Mouse (Mus musculus) R1 (cell line): ENCODE data around the gene Ddx31.

ENCODE experiments used
- DNase-seq: peaks from one replicate; pipeline ENCODE4 v3.0.0-alpha.2; 2018; ENCODE audit warnings: low read depth, low spot score

Gene Ddx31

DNA sequence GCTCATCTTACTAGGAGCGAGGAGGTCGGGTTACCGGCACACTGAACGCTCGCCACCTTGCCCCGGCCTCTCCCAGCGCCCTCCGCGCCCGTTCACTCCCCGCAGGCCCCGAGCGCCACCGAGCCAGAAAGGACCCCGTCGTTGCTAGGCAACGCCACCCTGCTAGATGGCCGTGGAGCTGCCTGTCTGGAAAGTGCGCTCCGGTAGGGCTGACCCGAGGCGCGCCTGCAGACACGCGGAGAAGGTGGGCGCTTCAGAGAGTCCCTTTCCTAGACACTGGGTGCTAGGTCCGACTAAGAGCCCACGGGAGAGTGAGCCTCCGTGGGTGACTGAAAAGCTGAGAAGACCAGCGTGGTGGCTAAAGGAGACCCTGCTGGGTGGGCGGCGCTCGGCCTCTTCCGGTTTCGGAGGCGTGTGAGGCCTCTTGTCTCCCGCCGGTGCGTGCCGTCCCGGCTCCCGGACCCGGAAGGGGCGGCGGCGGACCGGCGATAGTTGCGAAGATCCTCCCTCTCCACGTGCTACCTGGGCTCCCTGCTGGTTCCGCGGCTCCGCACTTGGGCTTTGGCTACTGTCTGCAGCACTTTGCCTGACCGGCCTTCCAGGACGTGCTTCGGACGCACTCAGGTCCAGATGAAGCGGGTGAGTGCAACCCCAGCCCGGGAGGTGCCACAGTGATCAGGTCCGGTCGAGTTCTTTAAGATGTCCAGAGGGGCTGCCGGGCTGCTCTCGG, at the start of gene Ddx31, which contains the start of gene Gtf3c4:
Gene Ddx31, plus strand, starts transcription at position 185 of the 730 bp plus-strand sequence.
Gene Gtf3c4, minus strand, starts transcription at position 139 of the 730 bp plus-strand sequence.
- DNase-seq: peak; percentile 94

DNA sequence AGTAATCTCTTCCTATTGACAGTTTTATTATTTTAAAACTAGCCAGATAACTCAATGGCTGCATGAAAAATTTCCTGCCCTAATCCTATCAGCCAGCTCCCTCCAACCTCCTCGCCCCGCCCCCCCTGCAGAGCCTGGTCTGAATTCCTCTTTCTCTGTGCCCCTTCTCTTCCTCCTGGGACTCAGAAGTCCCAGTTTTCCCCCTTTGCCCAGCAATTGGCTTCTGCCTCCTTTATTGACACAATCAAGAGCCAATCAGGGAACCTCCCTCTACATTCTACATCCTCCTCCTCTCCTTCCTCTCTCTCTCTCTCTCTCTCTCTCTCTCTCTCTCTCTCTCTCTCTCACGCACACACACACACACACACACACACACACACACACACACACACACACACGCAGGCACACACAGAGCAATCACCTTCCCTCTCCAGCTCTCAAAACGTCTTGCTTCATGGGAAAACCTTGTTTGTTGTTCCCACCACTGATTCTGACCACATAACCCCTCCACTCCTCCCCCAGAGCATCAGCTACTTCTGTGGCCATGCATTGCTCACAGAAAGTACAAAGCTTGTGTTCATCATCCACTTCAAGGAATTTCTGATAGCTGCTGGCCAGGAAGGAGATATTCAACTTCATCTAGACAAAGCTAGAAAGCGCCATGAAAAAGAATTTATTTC, 47.1 kb upstream of the Ddx31 start:
- peak; percentile 90 for DNase-seq

DNA sequence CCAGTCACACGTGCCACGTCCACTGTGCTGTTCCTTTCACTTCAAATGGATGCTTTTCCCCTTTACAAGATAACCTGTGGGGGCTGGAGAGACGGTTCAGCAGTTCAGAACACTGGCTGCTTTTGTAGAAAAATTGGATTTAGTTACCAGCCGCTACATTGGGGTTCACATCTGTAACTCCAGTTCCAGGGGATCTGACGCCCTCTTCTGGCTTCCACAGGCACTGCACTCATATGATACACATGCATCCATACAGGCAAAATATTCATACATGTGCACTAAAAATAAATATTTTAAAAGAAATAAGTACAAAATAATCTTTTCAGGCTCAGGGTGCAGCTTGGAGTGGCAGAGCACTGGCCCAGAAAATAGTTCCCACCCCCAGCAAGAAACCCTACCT, 45.6 kb upstream of the Ddx31 start:
- DNase-seq: peak; percentile 19

DNA sequence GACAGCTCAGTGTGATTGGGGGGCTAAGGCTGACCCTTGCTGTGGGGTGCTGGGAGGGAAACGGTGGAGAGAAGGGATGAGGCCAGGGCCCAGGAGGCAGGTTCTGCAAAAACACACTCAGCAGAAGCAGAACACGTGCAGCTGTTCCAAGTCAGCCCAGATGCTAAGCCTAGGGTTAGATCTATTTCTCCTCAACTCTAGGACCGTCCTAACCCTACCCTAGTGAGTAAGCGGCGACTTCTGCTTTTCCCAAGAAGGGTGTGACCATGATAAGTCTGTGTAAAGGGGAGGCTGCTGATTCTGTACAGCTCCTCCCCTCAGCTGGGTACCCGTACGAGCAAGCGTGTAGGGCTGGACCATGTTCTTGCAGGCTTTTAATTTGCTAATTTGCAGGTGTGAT, 43.9 kb upstream of the Ddx31 start:
- DNase-seq: no peak

DNA sequence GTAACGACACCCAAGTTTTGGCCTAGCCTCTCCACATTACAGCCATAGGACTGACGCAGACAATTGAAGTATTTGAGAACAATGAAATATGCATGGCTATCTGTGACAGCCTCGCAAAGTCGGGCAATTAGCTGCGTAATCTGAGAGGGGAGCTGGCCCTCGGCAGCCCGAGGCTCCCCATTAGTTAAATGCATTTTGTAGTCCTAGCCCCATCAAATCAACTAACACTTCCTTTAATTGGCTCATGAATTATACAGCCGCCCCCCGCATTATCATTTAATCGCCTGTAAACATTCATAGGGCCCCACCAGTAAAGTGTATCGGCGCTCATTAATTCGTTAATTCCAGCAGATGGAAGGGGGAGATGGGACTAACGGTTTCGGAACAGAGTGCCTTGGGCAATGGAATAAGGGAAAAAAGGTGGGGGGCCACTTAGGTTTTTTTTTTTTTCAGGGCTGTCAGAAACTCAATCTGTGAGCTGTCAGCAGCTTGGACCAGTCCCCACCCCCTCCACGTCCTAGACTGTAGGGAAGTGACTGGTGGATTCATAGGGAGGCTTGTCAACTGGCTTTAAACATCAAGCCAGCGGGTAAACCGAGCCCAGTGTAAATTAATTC, 42.6 kb upstream of the Ddx31 start:
- no peak for DNase-seq

DNA sequence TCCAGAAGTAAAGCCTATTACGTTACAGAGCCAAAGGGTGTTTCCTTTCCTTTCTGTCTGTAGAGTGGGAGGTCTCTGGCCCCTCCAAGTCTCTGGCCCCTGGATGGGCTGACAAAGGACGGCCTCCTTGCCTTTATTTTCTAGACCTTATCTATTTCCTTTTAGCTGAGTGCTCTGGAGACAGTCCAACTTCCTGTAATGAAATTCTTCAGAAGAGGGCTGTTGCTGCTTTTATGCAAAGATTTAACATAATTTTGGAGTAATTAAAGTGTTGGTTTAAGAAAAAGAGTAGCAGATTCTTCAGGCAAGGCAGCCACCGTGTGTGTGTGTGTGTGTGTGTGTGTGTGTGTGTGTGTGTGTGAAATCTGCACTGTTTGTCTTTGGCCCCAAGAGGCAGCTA, 41.8 kb upstream of the Ddx31 start:
- DNase-seq: no peak

DNA sequence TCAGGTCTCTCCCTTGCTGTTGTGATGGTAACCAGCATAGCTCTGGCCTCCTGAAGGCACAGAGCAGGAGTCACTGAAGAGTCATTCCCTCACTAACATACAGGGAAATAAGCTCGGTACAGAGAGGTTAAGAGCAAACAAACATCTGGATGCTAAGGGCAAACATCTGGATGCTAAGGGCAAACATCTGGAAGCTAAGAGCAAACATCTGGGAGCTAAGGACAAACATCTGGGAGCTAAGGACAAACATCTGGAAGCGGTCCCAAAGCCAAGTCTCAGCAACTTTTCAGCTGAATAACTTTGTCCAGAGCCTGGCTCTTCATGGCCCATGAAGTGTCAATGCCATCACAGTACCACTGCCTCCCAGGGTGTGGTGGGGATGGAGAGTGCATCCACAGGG, 40.6 kb upstream of the Ddx31 start:
- DNase-seq: no peak

DNA sequence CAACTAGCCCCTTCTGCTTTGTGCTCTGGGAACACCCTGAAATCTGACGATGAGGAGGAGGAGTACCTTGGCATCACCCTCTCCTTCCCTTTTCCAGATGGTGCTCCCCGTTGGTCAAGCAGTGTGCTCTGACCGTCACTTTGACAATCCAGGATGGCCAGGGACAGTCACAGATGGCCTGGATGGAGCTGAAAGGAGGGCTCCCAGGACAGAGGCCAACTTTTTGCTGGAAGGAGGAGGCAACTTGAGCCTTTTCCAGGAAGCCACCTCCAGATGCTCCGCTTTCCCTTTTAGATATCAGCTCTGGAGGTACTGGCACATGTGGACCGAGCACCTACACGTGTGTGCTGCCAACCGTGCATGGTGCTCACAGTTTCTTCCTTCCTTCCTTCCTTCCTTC, 36.8 kb upstream of the Ddx31 start:
- no peak for DNase-seq

DNA sequence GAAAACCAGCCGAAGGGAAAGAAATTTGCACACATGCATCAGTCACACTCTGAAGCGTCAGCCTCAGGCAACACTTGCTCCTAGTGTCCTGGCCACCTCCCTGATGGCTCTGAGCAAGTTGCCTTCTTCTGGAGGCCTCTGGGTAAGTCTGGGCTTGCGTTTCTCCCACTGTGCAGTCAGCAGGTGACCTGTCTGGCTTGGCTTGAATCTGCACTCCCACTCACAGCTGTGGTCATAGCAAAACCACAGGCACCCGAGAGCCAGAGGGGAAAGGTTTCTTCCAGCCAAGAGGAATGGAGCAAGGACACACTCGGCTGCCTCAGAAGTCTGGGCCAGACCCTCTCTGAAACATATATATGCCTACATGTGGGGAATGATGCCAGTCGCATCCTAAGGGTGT, 31.4 kb upstream of the Ddx31 start:
- DNase-seq: no peak

DNA sequence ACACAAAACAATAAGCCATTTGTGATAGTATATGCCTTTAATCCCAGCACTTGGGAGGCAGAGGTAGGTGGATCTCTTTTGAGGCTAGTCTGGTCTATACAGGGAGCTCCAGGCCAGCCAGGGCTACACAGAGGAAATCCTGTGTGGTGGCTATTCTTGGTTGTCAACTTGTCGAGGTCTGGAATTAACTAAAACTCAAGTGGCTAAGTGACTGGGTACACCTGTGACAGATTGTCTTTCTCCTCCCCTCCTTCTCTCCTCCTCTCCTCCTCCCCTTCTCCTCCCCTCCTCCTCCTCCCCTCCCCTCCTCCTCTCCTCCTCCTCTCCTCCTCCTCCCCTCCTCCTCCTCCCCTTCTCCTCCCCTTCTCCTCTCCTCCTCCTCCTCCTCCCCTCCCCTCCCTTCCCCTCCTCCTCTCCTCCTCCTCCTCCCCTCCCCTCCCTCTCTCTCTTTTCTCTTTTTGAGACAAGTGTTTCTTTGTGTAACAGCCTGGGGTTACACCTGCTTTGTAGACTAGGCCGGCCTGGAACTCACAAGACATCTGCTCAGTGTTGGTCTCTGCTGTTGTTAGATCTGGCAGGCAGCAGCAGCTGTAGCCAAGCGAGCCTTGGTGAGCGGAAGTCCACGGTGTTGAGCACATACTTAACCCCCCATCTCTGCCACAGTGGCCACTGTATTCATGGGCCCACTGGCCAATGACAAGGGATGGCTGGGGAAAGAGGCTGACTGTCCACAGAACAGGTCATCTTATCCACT, 29.8 kb upstream of the Ddx31 start:
- no peak for DNase-seq

DNA sequence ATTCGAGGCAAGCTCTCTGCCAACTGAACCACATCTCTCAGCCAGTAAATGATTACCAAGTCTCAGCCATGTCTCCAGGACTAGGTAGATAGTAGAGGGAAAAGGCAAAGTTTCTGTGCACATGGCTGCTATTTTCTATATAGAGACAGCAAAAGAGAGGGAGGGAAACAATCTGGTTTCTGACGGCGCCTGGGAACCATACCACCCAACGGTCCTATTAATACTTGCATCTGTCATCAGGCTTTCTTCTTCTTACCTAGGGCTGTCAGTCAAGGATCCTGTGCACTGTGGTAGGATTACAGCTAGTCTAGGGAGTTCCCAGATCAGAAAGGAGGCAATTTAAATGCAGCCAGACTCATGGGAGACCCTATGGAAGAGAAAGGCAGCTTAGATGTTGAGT, 21.3 kb upstream of the Ddx31 start:
- no peak for DNase-seq

DNA sequence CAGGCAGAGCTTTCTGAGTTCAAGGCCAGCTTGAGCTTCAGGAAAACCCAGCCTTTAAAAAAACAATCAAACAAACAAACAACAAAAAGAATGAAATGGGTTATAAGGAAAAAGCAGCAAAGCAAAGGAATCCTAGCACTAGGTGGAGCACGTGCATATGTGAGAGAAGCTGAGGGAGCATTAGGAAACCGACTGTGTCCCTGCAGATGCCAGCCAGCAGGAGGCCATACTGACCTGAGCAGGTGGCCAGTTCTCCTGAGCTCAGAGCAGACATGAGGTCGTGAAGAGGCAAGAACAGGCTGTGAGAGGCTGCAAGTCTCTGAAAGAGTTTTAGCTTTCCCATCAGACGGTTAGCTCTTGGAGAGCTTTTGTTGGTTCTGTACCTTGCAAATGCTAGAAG, 10.9 kb upstream of the Ddx31 start:
- peak; percentile 19 for DNase-seq

DNA sequence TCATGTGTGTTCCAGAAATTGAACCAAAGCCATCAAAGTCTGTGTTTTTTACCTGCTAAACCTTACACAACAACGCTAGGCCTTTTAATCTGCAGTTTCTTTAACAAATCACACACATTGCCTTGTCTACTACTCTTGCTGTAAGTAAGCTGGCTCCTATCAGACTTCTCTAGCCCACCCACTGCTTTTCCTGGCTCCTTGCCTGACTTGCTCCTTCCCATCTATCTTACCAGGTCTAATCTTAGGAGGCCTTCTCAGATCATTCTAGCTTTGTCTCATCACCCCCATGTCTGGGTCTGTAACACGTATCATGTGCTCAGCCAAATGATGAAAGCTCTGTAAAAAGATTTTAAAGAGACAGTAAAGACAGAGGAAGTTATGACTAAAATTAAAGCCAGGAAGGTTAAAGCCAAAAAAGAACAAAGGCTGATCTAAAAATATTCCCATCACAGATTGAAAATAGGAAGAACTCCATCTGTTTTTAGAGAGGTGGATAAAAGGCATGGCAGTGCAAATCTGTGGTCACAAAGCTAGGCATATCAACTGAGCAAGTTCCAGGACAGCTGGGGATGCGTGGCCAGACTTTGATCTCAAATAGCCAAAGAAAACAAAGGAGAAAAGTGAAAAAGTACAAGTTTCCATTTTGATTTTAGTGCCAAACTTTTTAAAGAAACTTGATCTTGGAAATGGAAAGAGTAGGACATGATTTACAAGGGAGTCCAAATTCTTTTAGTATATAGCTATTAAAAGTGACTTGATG, 3.8 kb upstream of the Ddx31 start:
- no peak for DNase-seq

DNA sequence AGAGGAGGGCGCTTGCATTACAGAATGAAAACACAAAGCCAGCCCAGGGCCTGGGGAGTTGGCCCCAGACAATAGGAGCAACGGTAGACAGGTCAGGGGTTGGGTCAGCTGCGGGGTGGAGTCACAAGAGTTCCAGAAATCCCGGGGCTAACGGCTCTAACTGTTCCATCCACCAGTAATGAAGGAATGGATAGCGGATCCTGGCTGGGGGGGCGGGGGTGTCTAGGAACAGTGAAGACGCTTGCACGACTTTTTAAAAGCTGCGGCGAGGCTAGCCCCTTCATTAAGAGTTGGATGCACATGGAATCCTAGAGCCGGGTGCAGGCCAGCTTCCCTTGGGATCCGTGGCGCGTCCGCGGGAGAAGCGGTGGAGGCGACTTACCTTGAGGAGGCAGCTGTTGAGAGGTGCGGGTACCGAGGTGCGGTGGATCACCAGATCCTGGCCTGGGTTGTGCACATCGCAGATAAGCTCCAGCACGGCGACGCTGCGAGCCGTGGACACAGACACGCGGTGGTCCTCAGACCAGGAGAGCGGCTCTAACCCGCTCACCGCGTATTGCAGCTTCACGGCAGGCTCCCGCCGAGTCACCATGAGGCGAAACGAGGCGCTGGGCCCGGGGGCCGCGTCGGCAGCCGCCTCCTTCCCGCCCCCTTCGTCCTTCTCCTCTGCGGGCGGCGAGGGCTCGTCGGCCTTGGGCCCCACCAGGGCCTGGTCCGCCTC, 545 bp upstream of the Ddx31 start:
- DNase-seq: peak; percentile 75

DNA sequence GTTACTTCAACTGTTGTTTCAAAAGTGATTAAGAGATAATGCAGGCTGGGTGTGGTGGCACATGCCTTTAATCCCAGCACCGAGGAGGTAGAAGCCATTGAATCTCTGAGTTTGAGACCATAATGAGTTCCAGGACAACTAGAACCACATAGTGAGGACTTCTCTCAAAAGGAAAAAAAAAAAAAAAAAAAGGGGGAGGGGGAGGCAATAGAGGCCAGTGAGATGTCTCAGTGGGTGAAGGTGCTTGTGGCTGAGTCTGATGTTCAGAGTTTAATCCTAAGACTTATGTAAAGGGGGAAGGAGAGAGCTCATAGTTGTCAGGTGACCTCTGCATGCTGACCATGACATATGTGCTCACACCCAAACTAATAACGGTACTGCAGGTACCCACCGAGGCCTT, 1.8 kb downstream of the Ddx31 start:
- DNase-seq: no peak

DNA sequence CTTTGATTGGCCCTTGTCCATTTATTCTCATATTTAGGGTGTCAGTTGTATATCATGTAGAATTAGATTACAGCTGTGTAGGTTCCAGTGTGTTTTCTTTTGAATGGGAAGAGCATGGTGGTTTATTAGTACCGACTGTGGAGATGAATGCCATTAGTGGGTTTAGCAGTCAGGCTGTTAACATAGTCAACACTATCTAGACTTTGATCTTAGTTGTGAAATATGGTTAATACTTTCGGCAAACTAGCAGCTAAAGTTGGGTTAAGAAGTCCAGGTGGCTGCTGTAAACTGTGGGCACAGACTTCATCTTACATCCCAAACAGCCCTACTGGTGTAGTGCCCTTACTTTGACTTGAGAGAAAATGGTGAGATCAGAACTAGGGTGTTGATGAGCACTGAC, 8.7 kb downstream of the Ddx31 start:
- DNase-seq: no peak

DNA sequence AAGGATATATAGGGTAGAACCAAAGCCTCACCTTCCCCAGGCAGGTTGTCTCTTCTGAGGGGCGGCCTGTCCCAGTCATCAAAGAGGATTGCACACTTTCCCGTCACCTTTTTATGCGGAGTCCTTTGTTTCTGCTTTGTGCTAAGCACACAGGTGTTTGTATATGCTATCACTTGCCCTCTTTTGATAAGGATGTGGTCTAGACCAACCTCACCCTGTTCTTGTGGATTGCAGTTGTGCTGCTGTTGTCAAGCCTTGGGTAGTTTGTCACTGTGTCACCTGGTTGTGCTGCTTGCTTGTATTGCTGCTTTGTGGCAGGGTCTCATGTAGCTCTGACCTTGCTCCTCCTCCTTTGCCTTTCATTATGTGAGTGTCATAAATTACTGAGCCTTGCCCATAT, 12.4 kb downstream of the Ddx31 start:
- no peak for DNase-seq

DNA sequence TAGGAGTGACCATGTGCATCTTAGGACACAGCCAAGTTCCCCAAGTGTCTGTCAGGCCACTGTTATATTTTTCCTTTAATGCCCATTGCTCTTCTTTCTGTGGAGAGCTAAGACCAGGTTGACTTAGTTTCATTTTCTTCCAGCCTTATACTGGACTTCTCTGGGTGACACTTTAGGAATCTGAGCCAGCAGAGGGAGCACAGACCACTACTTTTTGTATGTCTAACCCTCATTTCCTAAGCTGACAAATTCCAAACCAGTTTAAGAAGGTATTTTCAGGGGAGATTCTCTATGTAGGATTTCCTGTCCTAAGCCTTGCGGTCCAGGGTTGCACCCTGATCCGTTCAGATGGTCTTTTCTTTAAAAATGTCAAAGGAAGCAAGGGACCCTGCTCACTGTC, 15.6 kb downstream of the Ddx31 start:
- no peak for DNase-seq

DNA sequence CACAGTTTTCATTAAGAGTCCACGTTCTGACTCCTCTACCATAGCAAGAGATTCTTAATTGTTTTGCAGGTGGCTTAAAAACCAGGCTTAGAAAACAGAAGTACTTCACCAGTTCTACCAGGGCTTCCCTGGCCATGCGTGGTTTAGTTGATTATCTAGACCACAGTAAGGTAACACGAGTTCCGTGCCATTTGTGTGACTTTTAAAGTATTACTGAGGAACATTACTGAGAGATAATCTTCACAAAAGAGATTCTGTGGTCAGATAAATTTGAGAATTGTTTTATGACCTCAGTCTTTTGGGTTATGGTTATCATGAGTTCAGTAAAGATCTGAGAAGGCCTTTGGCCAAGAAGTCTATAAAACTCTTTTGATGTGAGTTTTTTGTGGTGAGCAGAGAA, 19.1 kb downstream of the Ddx31 start:
- DNase-seq: no peak

DNA sequence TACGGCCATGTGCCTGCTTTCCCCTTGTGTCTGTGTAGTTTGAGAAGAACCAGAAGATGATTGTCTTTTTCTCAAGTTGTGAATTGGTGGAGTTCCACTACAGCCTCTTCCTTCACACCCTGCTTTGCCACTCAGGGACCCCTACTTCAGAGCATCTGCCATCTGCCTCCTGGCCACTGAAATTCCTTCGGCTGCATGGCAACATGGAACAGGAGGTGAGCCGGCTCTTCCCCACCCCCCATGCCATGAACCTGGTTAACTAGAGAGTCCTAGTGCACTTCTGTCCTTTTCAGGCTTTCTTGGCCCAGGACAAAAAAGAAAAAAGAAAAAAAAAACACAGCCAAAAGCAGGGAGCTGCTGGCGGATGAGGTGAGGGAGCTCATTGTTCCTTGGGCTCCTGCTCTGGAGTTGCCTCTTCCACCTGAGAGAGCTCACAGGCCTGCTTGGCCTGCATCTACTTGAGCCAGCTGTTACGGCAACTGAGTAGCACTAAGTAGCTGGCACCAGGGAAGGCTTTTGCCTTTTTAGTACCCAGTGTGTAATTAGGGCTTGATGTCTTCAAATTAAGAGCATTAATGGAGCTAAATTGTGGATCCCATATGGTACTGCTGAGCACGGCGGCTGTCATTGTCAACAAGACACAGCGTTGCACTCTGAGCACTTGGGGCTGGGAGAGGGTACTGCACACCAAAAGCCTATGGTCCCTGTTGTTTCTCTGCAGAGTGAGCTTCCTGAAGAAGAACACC, 20.6 kb downstream of the Ddx31 start:
- no peak for DNase-seq
